Mouse (Mus musculus) T-helper 1 cell (primary cell): Measurements from ENCODE around the gene Gm6657.

ENCODE experiments used
- in situ Hi-C: fragments of 300-600 bp; cut with MboI, MseI; formaldehyde crosslinking; loops from one replicate; pipeline ENCODE4 v1.15.1; 2025; ENCODE audit warnings: high pct_unique_total_duplicates

The Gm6657 gene

GRCm38 (mm10) chr12:78193942-78194341, at the start of gene Gm6657:
TSS of gene Gm6657 (plus strand) at chr12:78194242.
- in situ Hi-C loops: no loop called here

GRCm38 (mm10) chr12:78153308-78154002, 40.6 kb upstream of the Gm6657 start:
- in situ Hi-C loops: no loop called here

GRCm38 (mm10) chr12:78170178-78170577, 23.9 kb upstream of the Gm6657 start:
- in situ Hi-C loops: no loop called here

GRCm38 (mm10) chr12:78173945-78174344, 20.1 kb upstream of the Gm6657 start:
- in situ Hi-C loops: no loop called here

- in situ Hi-C loops: no loop called here
These were observed 19.4 kb upstream of the Gm6657 start for GRCm38 (mm10) chr12:78174671-78175070.

GRCm38 (mm10) chr12:78181452-78181851, 12.6 kb upstream of the Gm6657 start:
- in situ Hi-C loops: no loop called here

GRCm38 (mm10) chr12:78195368-78195767, 1.3 kb downstream of the Gm6657 start:
- in situ Hi-C loops: no loop called here

GRCm38 (mm10) chr12:78203646-78204045, 9.6 kb downstream of the Gm6657 start:
- in situ Hi-C loops: no loop called here

GRCm38 (mm10) chr12:78205915-78206570, 12.0 kb downstream of the Gm6657 start:
- in situ Hi-C loops: no loop called here

GRCm38 (mm10) chr12:78206571-78206960, 12.5 kb downstream of the Gm6657 start:
- in situ Hi-C loops: no loop called here

- in situ Hi-C loops: no loop called here
These were observed 15.8 kb downstream of the Gm6657 start for GRCm38 (mm10) chr12:78209856-78210255.

GRCm38 (mm10) chr12:78215490-78215889, 21.4 kb downstream of the Gm6657 start:
- in situ Hi-C loops: no loop called here

- in situ Hi-C loops: no loop called here
These were observed 25.3 kb downstream of the Gm6657 start for GRCm38 (mm10) chr12:78219191-78219825.

GRCm38 (mm10) chr12:78225707-78226518, 31.9 kb downstream of the Gm6657 start, which contains the start of gene Gphn:
TSS of gene Gphn (plus strand) at chr12:78226379.
- in situ Hi-C loops: loop anchor here (5.0 kb wide), 1 partner anchor 521 kb away; the partner anchor contains the start of gene Mpp5

- in situ Hi-C loops: loop anchor here (5.0 kb wide), 1 partner anchor 521 kb away; the partner anchor contains the start of gene Mpp5
These were observed 32.5 kb downstream of the Gm6657 start for GRCm38 (mm10) chr12:78226519-78226875.

GRCm38 (mm10) chr12:78227021-78227932, 33.2 kb downstream of the Gm6657 start:
- in situ Hi-C loops: loop anchor here (5.0 kb wide), 1 partner anchor 520 kb away; the partner anchor contains the start of gene Mpp5

- in situ Hi-C loops: loop anchor here (5.0 kb wide), 1 partner anchor 519 kb away; the partner anchor contains the start of gene Mpp5
These were observed 34.1 kb downstream of the Gm6657 start for GRCm38 (mm10) chr12:78228139-78228538.

- in situ Hi-C loops: no loop called here
These were observed 38.5 kb downstream of the Gm6657 start for GRCm38 (mm10) chr12:78232560-78232959.

GRCm38 (mm10) chr12:78248366-78248765, 54.3 kb downstream of the Gm6657 start:
- in situ Hi-C loops: no loop called here

- in situ Hi-C loops: no loop called here
These were observed 55.1 kb downstream of the Gm6657 start for GRCm38 (mm10) chr12:78249151-78249550.
